8 mouse cellular contexts compared by ENCODE assay signal in genomic region chr11:60927264-60927663, GRCm38 (mm10). TPM values are rescaled to one million over a fixed set of nuclear protein-coding genes. Genes with fewer than 3 reads are reported as not detected.
DNase-seq lines count a peak whose midpoint lies in the region; ATAC-seq lines count a peak whose summit lies in the region.

No protein-coding gene starts in this region.

- H3K4me1 ChIP-seq in embryonic facial prominence, embryonic 14.5 days (ENCODE audit: control insufficient read depth, insufficient read depth, low read length) = peaks cover 9% of the 10 kb centered on the region; the same call in 1 of the 2 replicates
- H3K4me1 ChIP-seq in limb, embryonic 13.5 days = peaks cover 13% of the 10 kb centered on the region
- H3K4me1 ChIP-seq in midbrain, embryonic 16.5 days (ENCODE audit: control insufficient read depth, insufficient read depth, low read length) = peaks cover 12% of the 10 kb centered on the region

- H3K27me3 ChIP-seq in embryonic facial prominence, embryonic 14.5 days (replicated peaks; ENCODE audit: control insufficient read depth, insufficient read depth, low read length) = no peaks in the 10 kb centered on the region
- H3K27me3 ChIP-seq in limb, embryonic 13.5 days = 0 out of 2 replicates have a peak, but pooled peaks cover 10% of the 10 kb centered on the region
- H3K27me3 ChIP-seq in midbrain, embryonic 16.5 days (ENCODE audit: control insufficient read depth, insufficient read depth, low read depth, low read length) = no peaks in the 10 kb centered on the region

- H3K9ac ChIP-seq in embryonic facial prominence, embryonic 14.5 days (ENCODE audit: low read depth, low read length) = no peak overlapping the region
- no peak overlapping the region for H3K9ac ChIP-seq in limb, embryonic 13.5 days
- peak overlapping the region; percentile 44; the same call in 1 of the 2 replicates for H3K9ac ChIP-seq in midbrain, embryonic 16.5 days (ENCODE audit: low read depth, low read length)

- no peaks in the 10 kb centered on the region for H3K9me3 ChIP-seq in embryonic facial prominence, embryonic 14.5 days (ENCODE audit: control insufficient read depth, low read length)
- H3K9me3 ChIP-seq in limb, embryonic 13.5 days = no peaks in the 10 kb centered on the region
- no peaks in the 10 kb centered on the region for H3K9me3 ChIP-seq in midbrain, embryonic 16.5 days (replicated peaks; ENCODE audit: control insufficient read depth, low read length, poor library complexity, severe bottlenecking)

- H3K4me2 ChIP-seq in embryonic facial prominence, embryonic 14.5 days (ENCODE audit: low read depth, low read length) = peak overlapping the region; percentile 25
- peak overlapping the region; percentile 50 for H3K4me2 ChIP-seq in limb, embryonic 13.5 days (replicated peaks)
- peak overlapping the region; percentile 49 for H3K4me2 ChIP-seq in midbrain, embryonic 16.5 days (ENCODE audit: low read length)

- WGBS in embryonic facial prominence, embryonic 14.5 days = 0% methylated on average over 9 of the region's 9 CpGs
- under 1% methylated on average over 9 of the region's 9 CpGs for WGBS in limb, embryonic 13.5 days
- under 1% methylated on average over 9 of the region's 9 CpGs for WGBS in midbrain, embryonic 16.5 days

- no peak overlapping the region for H3K4me3 ChIP-seq in embryonic facial prominence, embryonic 14.5 days (ENCODE audit: low read depth, low read length)
- peak overlapping the region; percentile 10; the same call in 1 of the 2 replicates for H3K4me3 ChIP-seq in limb, embryonic 13.5 days
- H3K4me3 ChIP-seq in midbrain, embryonic 16.5 days (ENCODE audit: low read depth, low read length) = peak overlapping the region; percentile 15; the same call in 1 of the 2 replicates

- DNase-seq in 416B (ENCODE audit: low read depth) = peak; percentile 94
- peak; percentile 68 to 75 for DNase-seq in adrenal gland, postnatal 4 days (ENCODE audit: low spot score in 2 of 2)
- peak; percentile 93 for DNase-seq in embryonic facial prominence, embryonic 14.5 days (ENCODE audit: low spot score)
- DNase-seq in heart, adult 9 months (ENCODE audit: low spot score in 2 of 2) = peak; percentile 90 to 91
- DNase-seq in kidney, adult 9 months = peak; percentile 98
- DNase-seq in spleen, postnatal 10 days (ENCODE audit: low spot score in 2 of 2) = peak; percentile 93 to 94

- H3K27ac ChIP-seq in embryonic facial prominence, embryonic 14.5 days (replicated peaks; ENCODE audit: low read depth, low read length) = no peak overlapping the region
- H3K27ac ChIP-seq in limb, embryonic 13.5 days = no peak overlapping the region
- H3K27ac ChIP-seq in midbrain, embryonic 16.5 days (ENCODE audit: low read length) = no peak overlapping the region

- ATAC-seq in embryonic facial prominence, embryonic 14.5 days (ENCODE audit: low read depth) = peak; percentile 82
- ATAC-seq in limb, embryonic 13.5 days (ENCODE audit: low FRiP score, low read depth) = peak; percentile 75
- ATAC-seq in midbrain, embryonic 16.5 days = peak; percentile 77

- H3K36me3 ChIP-seq in embryonic facial prominence, embryonic 14.5 days (ENCODE audit: control insufficient read depth, insufficient read depth, low read length) = no peaks in the 10 kb centered on the region
- no peaks in the 10 kb centered on the region for H3K36me3 ChIP-seq in limb, embryonic 13.5 days
- H3K36me3 ChIP-seq in midbrain, embryonic 16.5 days (ENCODE audit: control insufficient read depth, insufficient read depth, low read length) = no peaks in the 10 kb centered on the region

RNA-seq across cellular contexts. Expression of gene Map2k3, which starts 4.6 kb away (rescaled TPM):
- 10 to 100 TPM; 92.4 to 93.9 TPM for total RNA-seq in adrenal gland, postnatal 4 days (2021)
- polyA plus RNA-seq in embryonic facial prominence, embryonic 14.5 days (2014; fragmentation: Nextera tagmentation; extraction: Ambion mirVana) = 76.1 and 78.6 TPM in 2 replicates
- polyA plus RNA-seq in limb, embryonic 13.5 days (2015; fragmentation: Nextera tagmentation; extraction: Ambion mirVana) = 87.6 and 93.3 TPM in 2 replicates
- 27.1 and 29.5 TPM in 2 replicates for polyA plus RNA-seq in midbrain, embryonic 16.5 days (2015; fragmentation: Nextera tagmentation; extraction: Ambion mirVana)

RNA-seq across cellular contexts. Expression of gene Natd1, which starts 12.7 kb away (rescaled TPM):
- total RNA-seq in adrenal gland, postnatal 4 days (2021) = 10 to 100 TPM; 30.8 TPM
- polyA plus RNA-seq in embryonic facial prominence, embryonic 14.5 days (2014; fragmentation: Nextera tagmentation; extraction: Ambion mirVana) = 18.8 and 19.4 TPM in 2 replicates
- polyA plus RNA-seq in limb, embryonic 13.5 days (2015; fragmentation: Nextera tagmentation; extraction: Ambion mirVana) = 21.0 and 22.3 TPM in 2 replicates
- 24.9 and 26.5 TPM in 2 replicates for polyA plus RNA-seq in midbrain, embryonic 16.5 days (2015; fragmentation: Nextera tagmentation; extraction: Ambion mirVana)

RNA-seq across cellular contexts. Expression of gene Tmem11, which starts 48.2 kb away (rescaled TPM):
- 10 to 100 TPM; 41.5 to 42.7 TPM for total RNA-seq in adrenal gland, postnatal 4 days (2021)
- polyA plus RNA-seq in embryonic facial prominence, embryonic 14.5 days (2014; fragmentation: Nextera tagmentation; extraction: Ambion mirVana) = 61.6 and 61.7 TPM in 2 replicates
- 62.3 and 67.1 TPM in 2 replicates for polyA plus RNA-seq in limb, embryonic 13.5 days (2015; fragmentation: Nextera tagmentation; extraction: Ambion mirVana)
- polyA plus RNA-seq in midbrain, embryonic 16.5 days (2015; fragmentation: Nextera tagmentation; extraction: Ambion mirVana) = 53.5 and 54.5 TPM in 2 replicates
